31 mouse cellular contexts compared by ENCODE assay signal in genomic region chr14:51220075-51220474, GRCm38 (mm10). TPM values are rescaled to one million over a fixed set of nuclear protein-coding genes. Genes with fewer than 3 reads are reported as not detected.
"Had no signal": no experiment of that assay in that cellular context is flagged by ENCODE, and none has a peak within 500 bp of the region (broad histone marks: within the 10 kb centered on the region; RNA-seq: fewer than 3 reads in every experiment).

No protein-coding gene starts in this region.

RNA-seq across cellular contexts. Expression of gene Ear14, which starts 16.9 kb away (rescaled TPM):
- polyA plus RNA-seq: limb, embryonic 10.5 days; limb, embryonic 11.5 days; limb, embryonic 12.5 days; limb, embryonic 13.5 days; limb, embryonic 14.5 days; limb, embryonic 15.5 days; liver, adult 2 months; liver, embryonic 11.5 days; liver, embryonic 12.5 days; liver, embryonic 13.5 days; liver, embryonic 14.5 days; liver, embryonic 15.5 days; liver, embryonic 16.5 days; liver, postnatal 0 days; lung, adult 2 months; lung, embryonic 14.5 days; lung, embryonic 15.5 days; lung, embryonic 16.5 days; lung, postnatal 0 days; macrophage; midbrain, embryonic 10.5 days; midbrain, embryonic 11.5 days; midbrain, embryonic 12.5 days; midbrain, embryonic 13.5 days; midbrain, embryonic 14.5 days; midbrain, embryonic 15.5 days; midbrain, embryonic 16.5 days; midbrain, postnatal 0 days; myocyte; neural tube, embryonic 11.5 days; neural tube, embryonic 12.5 days had no signal

RNA-seq across cellular contexts. Expression of gene Ang2, which starts 21.1 kb away (rescaled TPM):
- polyA plus RNA-seq: limb, embryonic 10.5 days; limb, embryonic 11.5 days; limb, embryonic 12.5 days; limb, embryonic 13.5 days; limb, embryonic 14.5 days; limb, embryonic 15.5 days; liver, adult 2 months; liver, embryonic 11.5 days; liver, embryonic 12.5 days; liver, embryonic 13.5 days; liver, embryonic 14.5 days; liver, embryonic 15.5 days; liver, embryonic 16.5 days; liver, postnatal 0 days; lung, adult 2 months; lung, embryonic 14.5 days; lung, embryonic 15.5 days; lung, embryonic 16.5 days; lung, postnatal 0 days; macrophage; midbrain, embryonic 10.5 days; midbrain, embryonic 11.5 days; midbrain, embryonic 12.5 days; midbrain, embryonic 13.5 days; midbrain, embryonic 14.5 days; midbrain, embryonic 15.5 days; midbrain, embryonic 16.5 days; midbrain, postnatal 0 days; neural tube, embryonic 11.5 days; neural tube, embryonic 12.5 days had no signal

RNA-seq across cellular contexts. Expression of gene Rnase2a, which starts 35.8 kb away (rescaled TPM):
- polyA plus RNA-seq: limb, embryonic 10.5 days; limb, embryonic 11.5 days; limb, embryonic 12.5 days; limb, embryonic 13.5 days; limb, embryonic 14.5 days; limb, embryonic 15.5 days; liver, adult 2 months; liver, embryonic 11.5 days; liver, embryonic 12.5 days; liver, embryonic 13.5 days; liver, embryonic 14.5 days; liver, embryonic 15.5 days; liver, embryonic 16.5 days; liver, postnatal 0 days; lung, adult 2 months; lung, embryonic 14.5 days; lung, embryonic 15.5 days; lung, embryonic 16.5 days; lung, postnatal 0 days; macrophage; midbrain, embryonic 10.5 days; midbrain, embryonic 11.5 days; midbrain, embryonic 12.5 days; midbrain, embryonic 13.5 days; midbrain, embryonic 14.5 days; midbrain, embryonic 15.5 days; midbrain, embryonic 16.5 days; midbrain, postnatal 0 days; neural tube, embryonic 11.5 days; neural tube, embryonic 12.5 days had no signal

RNA-seq across cellular contexts. Expression of gene Rnase2b, which starts 58.0 kb away (rescaled TPM):
- polyA plus RNA-seq: limb, embryonic 10.5 days; limb, embryonic 11.5 days; limb, embryonic 12.5 days; limb, embryonic 13.5 days; limb, embryonic 14.5 days; limb, embryonic 15.5 days; liver, adult 2 months; liver, embryonic 11.5 days; liver, embryonic 12.5 days; liver, embryonic 13.5 days; liver, embryonic 14.5 days; liver, embryonic 15.5 days; liver, embryonic 16.5 days; liver, postnatal 0 days; lung, embryonic 14.5 days; lung, embryonic 15.5 days; lung, embryonic 16.5 days; macrophage; midbrain, embryonic 10.5 days; midbrain, embryonic 11.5 days; midbrain, embryonic 12.5 days; midbrain, embryonic 13.5 days; midbrain, embryonic 14.5 days; midbrain, embryonic 15.5 days; midbrain, embryonic 16.5 days; midbrain, postnatal 0 days; myocyte; neural tube, embryonic 11.5 days; neural tube, embryonic 12.5 days had no signal
